Mouse (Mus musculus): ENCODE results near the gene Usp7. TPM values are rescaled to one million over a fixed set of nuclear protein-coding genes. Genes with fewer than 3 reads are reported as not detected.

Gene Usp7
- polyA plus RNA-seq, 1 experiment from 2014 or later: 16.9 TPM

GRCm38 (mm10) chr16:8643855-8644254, 148.3 kb downstream of the Usp7 start:
- H3K27ac ChIP-seq (ENCODE audit: low read length): no peak overlapping the region
- H3K27me3 ChIP-seq (ENCODE audit: control insufficient read depth, insufficient read depth, low read length): no peaks in the 10 kb centered on the region
- no peaks in the 10 kb centered on the region for H3K9me3 ChIP-seq (replicated peaks; ENCODE audit: control insufficient read depth, low read length)
- no peak overlapping the region for H3K9ac ChIP-seq (ENCODE audit: low read length)
- peaks cover 7% of the 10 kb centered on the region for H3K4me1 ChIP-seq (ENCODE audit: control insufficient read depth, insufficient read depth, low read length)
- 64% methylated on average over 2 of the region's 2 CpGs for WGBS
- ATAC-seq (replicated peaks; ENCODE audit: extremely low read depth, insufficient read depth, low FRiP score): peak; percentile 71; the same call in 1 of the 2 replicates
- H3K36me3 ChIP-seq (ENCODE audit: control insufficient read depth, insufficient read depth): peaks cover 49% of the 10 kb centered on the region
- H3K4me2 ChIP-seq (ENCODE audit: low read depth, low read length): no peak overlapping the region
- no peak overlapping the region for H3K4me3 ChIP-seq (ENCODE audit: low read length)

Other genes starting within 250 kb of the Usp7 start
- gene Pmm2, start 154.6 kb downstream of the Usp7 start, polyA plus RNA-seq (2015; fragmentation: Nextera tagmentation; extraction: Ambion mirVana): 42.2 and 43.9 TPM in 2 replicates
- gene Tmem186, start 154.6 kb downstream of the Usp7 start, polyA plus RNA-seq (2015; fragmentation: Nextera tagmentation; extraction: Ambion mirVana): 19.5 and 19.7 TPM in 2 replicates
- 75.4 and 79.0 TPM in 2 replicates for gene Carhsp1, start 120.2 kb downstream of the Usp7 start, polyA plus RNA-seq (2015; fragmentation: Nextera tagmentation; extraction: Ambion mirVana)
- not detected in 2 replicates for gene Gm5767, start 111.5 kb downstream of the Usp7 start, polyA plus RNA-seq (2015; fragmentation: Nextera tagmentation; extraction: Ambion mirVana)
- gene 1810013L24Rik, start 37.8 kb upstream of the Usp7 start, polyA plus RNA-seq (2015; fragmentation: Nextera tagmentation; extraction: Ambion mirVana): 16.1 and 17.8 TPM in 2 replicates